Mouse (Mus musculus): ENCODE data around the gene Enkur. TPM values are rescaled to one million over a fixed set of nuclear protein-coding genes. Genes with fewer than 3 reads are reported as not detected.

Enkur gene
- polyA plus RNA-seq, 2 experiments = 0.02 TPM; not detected in 1

DNA sequence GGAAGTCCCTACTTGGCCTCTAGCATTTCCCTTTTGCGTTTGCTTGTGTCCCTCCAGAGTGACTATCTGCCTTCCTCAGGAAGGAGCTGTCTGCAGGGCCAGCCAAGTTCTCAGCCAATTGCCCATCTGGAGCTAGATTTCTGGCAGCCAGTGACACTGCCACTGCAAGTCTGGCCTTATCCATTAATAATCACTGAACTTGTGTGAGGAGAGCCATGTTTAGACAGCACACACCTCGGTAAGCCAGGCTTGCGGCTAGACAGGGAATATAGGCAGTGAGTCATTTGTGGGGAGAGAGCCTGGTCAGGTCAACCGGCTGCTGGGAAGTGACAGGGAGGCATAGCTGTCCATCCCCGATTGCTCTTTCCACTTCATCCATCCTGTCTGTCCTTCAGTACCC, 31.7 kb upstream of the Enkur start:
- Histone ChIP-seq H3K4me2 (ENCODE audit: low read depth) (no peak overlapping the region), H3K27ac (no peak overlapping the region), H3K4me1 (replicated peaks; ENCODE audit: control insufficient read depth in 2 of 2, insufficient read depth in 2 of 2, low read length in 1 of 2) (peaks cover 7 to 28% of the 10 kb centered on the region in 2 experiments), H3K9ac (replicated peaks) (no peak overlapping the region), H3K4me3 (ENCODE audit: insufficient read depth in 1 of 2, low read depth in 2 of 2, low read length in 2 of 2) (no peak overlapping the region), H3K9me3 (ENCODE audit: control insufficient read depth, low read length) (no peaks in the 10 kb centered on the region), H3K36me3 (replicated peaks; ENCODE audit: control insufficient read depth, insufficient read depth, low read depth) (no peaks in the 10 kb centered on the region), H3K27me3 (ENCODE audit: control insufficient read depth, insufficient read depth, low read length) (no peaks in the 10 kb centered on the region)
- no peak for DNase-seq (ENCODE audit: low read depth in 3 of 3, low spot score in 3 of 3)
- WGBS (ENCODE audit: insufficient replicate concordance) = 27% methylated on average over 5 of the region's 5 CpGs
- TF ChIP-seq CTCF (IDR thresholded peaks at IDR 0.05; ENCODE audit: low read depth) = no peak
- no peak for TF ChIP-seq EP300 (IDR thresholded peaks at IDR 0.05; ENCODE audit: low read depth)
- ATAC-seq (ENCODE audit: insufficient read depth) = no peak; the same call in 1 of the 2 replicates

DNA sequence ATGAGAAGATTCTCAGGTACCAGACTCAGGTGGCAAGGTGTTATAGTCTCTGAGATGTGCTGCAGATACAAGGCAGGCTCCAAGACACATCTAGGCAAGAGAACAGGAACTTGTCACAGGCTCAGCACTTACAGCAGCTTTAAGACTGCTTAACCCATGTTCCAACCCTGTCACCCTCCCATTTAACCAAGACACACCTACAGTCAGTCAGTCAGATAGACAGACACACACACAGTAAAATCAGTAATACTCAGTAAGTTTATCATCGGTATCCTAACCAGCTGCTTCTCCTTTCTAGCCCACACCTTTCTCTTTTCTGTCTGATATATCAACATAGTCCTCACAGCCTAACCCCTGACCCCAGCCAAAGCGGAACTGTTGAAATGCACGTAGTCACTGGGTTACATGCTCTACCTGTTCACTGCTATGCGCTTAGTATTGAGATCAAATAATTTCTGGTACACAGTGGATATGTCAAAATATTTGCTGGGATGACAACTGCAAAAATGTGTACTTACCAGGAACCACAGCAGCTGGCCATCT, 30.8 kb upstream of the Enkur start:
- no peak overlapping the region; the same call in 1 of the 2 replicates for H3K4me2 ChIP-seq (ENCODE audit: low read depth)
- H3K9me3 ChIP-seq (ENCODE audit: control insufficient read depth, low read length) = no peaks in the 10 kb centered on the region
- no peaks in the 10 kb centered on the region for H3K36me3 ChIP-seq (replicated peaks; ENCODE audit: control insufficient read depth, insufficient read depth, low read depth)
- no peak overlapping the region for H3K4me3 ChIP-seq (ENCODE audit: insufficient read depth in 1 of 2, low read depth in 2 of 2, low read length in 2 of 2)
- H3K9ac ChIP-seq (replicated peaks) = no peak overlapping the region
- 53% methylated on average over 4 of the region's 4 CpGs for WGBS (ENCODE audit: insufficient replicate concordance)
- H3K4me1 ChIP-seq (replicated peaks; ENCODE audit: control insufficient read depth in 2 of 2, insufficient read depth in 2 of 2, low read length in 1 of 2) = peaks cover 7 to 28% of the 10 kb centered on the region in 2 experiments
- no peak overlapping the region for H3K27ac ChIP-seq
- H3K27me3 ChIP-seq (ENCODE audit: control insufficient read depth, insufficient read depth, low read length) = no peaks in the 10 kb centered on the region
- ATAC-seq (ENCODE audit: insufficient read depth) = peak; percentile 69
- no peak for DNase-seq (ENCODE audit: low read depth in 3 of 3, low spot score in 3 of 3)
- TF ChIP-seq EP300 (IDR thresholded peaks at IDR 0.05; ENCODE audit: low read depth) = no peak
- TF ChIP-seq CTCF (IDR thresholded peaks at IDR 0.05; ENCODE audit: low read depth) = no peak

GRCm38 (mm10) chr2:21234871-21235648, 29.9 kb upstream of the Enkur start:
- no peaks in the 10 kb centered on the region for H3K36me3 ChIP-seq (replicated peaks; ENCODE audit: control insufficient read depth, insufficient read depth, low read depth)
- peak; percentile 86 for ATAC-seq (ENCODE audit: insufficient read depth)
- H3K4me2 ChIP-seq (ENCODE audit: low read depth) = peak overlapping the region; percentile 31
- H3K4me3 ChIP-seq (ENCODE audit: insufficient read depth in 1 of 2, low read depth in 2 of 2, low read length in 2 of 2) = no peak overlapping the region
- no peak for TF ChIP-seq CTCF (IDR thresholded peaks at IDR 0.05; ENCODE audit: low read depth)
- 0 out of 2 replicates have a peak, but pooled peaks have one; percentile 26 for TF ChIP-seq EP300 (IDR thresholded peaks at IDR 0.05; ENCODE audit: low read depth)
- no peaks in the 10 kb centered on the region for H3K9me3 ChIP-seq (ENCODE audit: control insufficient read depth, low read length)
- 45% methylated on average over 9 of the region's 9 CpGs for whole genome bisulfite sequencing (ENCODE audit: insufficient replicate concordance)
- H3K27ac ChIP-seq = no peak overlapping the region
- no peaks in the 10 kb centered on the region for H3K27me3 ChIP-seq (ENCODE audit: control insufficient read depth, insufficient read depth, low read length)
- DNase-seq (ENCODE audit: low read depth in 3 of 3, low spot score in 3 of 3) = peak; percentile 26 to 46 (median 41)
- H3K4me1 ChIP-seq (replicated peaks; ENCODE audit: control insufficient read depth in 2 of 2, insufficient read depth in 2 of 2, low read length in 1 of 2) = peaks cover 7 to 28% of the 10 kb centered on the region in 2 experiments
- H3K9ac ChIP-seq (replicated peaks) = 0 out of 2 replicates have a peak overlapping the region, but pooled peaks have one; percentile 9

DNA sequence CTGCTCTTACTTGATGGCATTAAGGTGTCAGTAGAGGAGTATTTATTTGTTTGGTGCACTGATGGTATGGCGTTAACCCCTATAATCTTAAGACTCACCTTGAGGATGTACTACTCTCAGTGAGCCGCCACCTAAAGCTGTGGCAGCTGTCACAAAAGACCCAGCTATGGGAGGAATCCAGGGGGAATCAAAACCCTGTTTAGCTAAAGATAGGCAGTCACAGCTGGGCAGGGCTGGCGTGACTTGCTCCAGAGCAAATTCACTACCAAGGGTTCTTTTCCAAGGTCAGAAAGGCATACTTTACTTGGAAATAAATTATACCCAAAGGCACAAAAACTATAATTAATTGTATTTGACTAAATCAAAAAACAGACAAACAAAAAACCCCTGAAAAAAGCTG, 26.0 kb upstream of the Enkur start:
- Histone ChIP-seq H3K27ac (no peak overlapping the region), H3K4me1 (replicated peaks; ENCODE audit: control insufficient read depth in 2 of 2, insufficient read depth in 2 of 2, low read length in 1 of 2) (peaks cover 7 to 21% of the 10 kb centered on the region in 2 experiments), H3K4me3 (ENCODE audit: insufficient read depth in 1 of 2, low read depth in 2 of 2, low read length in 2 of 2) (no peak overlapping the region), H3K4me2 (ENCODE audit: low read depth) (no peak overlapping the region), H3K27me3 (ENCODE audit: control insufficient read depth, insufficient read depth, low read length) (no peaks in the 10 kb centered on the region), H3K36me3 (replicated peaks; ENCODE audit: control insufficient read depth, insufficient read depth, low read depth) (no peaks in the 10 kb centered on the region), H3K9me3 (ENCODE audit: control insufficient read depth, low read length) (no peaks in the 10 kb centered on the region), H3K9ac (replicated peaks) (no peak overlapping the region)
- TF ChIP-seq EP300 (IDR thresholded peaks at IDR 0.05; ENCODE audit: low read depth) (no peak), CTCF (IDR thresholded peaks at IDR 0.05; ENCODE audit: low read depth) (no peak)
- 56% methylated on average over 3 of the region's 3 CpGs for WGBS (ENCODE audit: insufficient replicate concordance)
- DNase-seq (ENCODE audit: low read depth in 3 of 3, low spot score in 3 of 3) (no peak), ATAC-seq (ENCODE audit: insufficient read depth) (no peak)

DNA sequence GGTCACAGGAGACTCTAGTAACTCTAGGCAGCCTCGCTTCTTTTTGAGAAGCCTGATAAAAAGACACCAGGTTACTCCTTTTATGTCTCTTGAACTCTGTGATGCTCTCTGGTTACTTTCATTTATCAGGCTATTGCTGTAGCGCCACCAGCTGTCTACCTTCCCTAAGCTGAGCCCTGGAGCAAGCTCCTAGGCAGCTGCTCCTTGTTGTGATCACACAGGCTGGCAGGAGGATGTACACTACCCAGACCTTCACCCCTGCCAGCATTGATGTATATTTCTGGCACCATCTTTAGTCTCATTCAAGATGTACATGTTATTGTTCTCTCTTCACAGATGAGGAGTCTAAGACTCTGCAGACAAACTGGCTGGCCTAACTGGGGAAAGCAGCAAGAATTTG, 25.1 kb upstream of the Enkur start:
- Histone ChIP-seq H3K27ac (no peak overlapping the region), H3K9ac (replicated peaks) (no peak overlapping the region), H3K4me1 (replicated peaks; ENCODE audit: control insufficient read depth in 2 of 2, insufficient read depth in 2 of 2, low read length in 1 of 2) (peaks cover 7 to 12% of the 10 kb centered on the region in 2 experiments), H3K36me3 (replicated peaks; ENCODE audit: control insufficient read depth, insufficient read depth, low read depth) (no peaks in the 10 kb centered on the region), H3K4me3 (ENCODE audit: insufficient read depth in 1 of 2, low read depth in 2 of 2, low read length in 2 of 2) (no peak overlapping the region), H3K27me3 (ENCODE audit: control insufficient read depth, insufficient read depth, low read length) (no peaks in the 10 kb centered on the region), H3K9me3 (ENCODE audit: control insufficient read depth, low read length) (no peaks in the 10 kb centered on the region), H3K4me2 (ENCODE audit: low read depth) (no peak overlapping the region)
- TF ChIP-seq EP300 (IDR thresholded peaks at IDR 0.05; ENCODE audit: low read depth) (no peak), CTCF (IDR thresholded peaks at IDR 0.05; ENCODE audit: low read depth) (no peak)
- no peak for ATAC-seq (ENCODE audit: insufficient read depth)
- WGBS (ENCODE audit: insufficient replicate concordance) = 47% methylated on average over 2 of the region's 2 CpGs
- no peak for DNase-seq (ENCODE audit: low read depth in 3 of 3, low spot score in 3 of 3)

Data from liver, embryonic 14.5 days (tissue).